Mouse (Mus musculus): ENCODE measurements around the gene 2310007B03Rik. TPM values are rescaled to one million over a fixed set of nuclear protein-coding genes. Genes with fewer than 3 reads are reported as not detected.
A peak's percentile ranks its signal among the peaks of the same experiment; 100 is the strongest.
"Not testable (repeated sequence)": the region's sequence is repeated elsewhere in the genome, so short reads cannot be mapped to it uniquely, and the experiment has no call there.

2310007B03Rik gene
- total RNA-seq (2021): not detected
- long read RNA-seq, experiment 1: 0 reads
- long read RNA-seq, experiment 2: 0 reads

DNA sequence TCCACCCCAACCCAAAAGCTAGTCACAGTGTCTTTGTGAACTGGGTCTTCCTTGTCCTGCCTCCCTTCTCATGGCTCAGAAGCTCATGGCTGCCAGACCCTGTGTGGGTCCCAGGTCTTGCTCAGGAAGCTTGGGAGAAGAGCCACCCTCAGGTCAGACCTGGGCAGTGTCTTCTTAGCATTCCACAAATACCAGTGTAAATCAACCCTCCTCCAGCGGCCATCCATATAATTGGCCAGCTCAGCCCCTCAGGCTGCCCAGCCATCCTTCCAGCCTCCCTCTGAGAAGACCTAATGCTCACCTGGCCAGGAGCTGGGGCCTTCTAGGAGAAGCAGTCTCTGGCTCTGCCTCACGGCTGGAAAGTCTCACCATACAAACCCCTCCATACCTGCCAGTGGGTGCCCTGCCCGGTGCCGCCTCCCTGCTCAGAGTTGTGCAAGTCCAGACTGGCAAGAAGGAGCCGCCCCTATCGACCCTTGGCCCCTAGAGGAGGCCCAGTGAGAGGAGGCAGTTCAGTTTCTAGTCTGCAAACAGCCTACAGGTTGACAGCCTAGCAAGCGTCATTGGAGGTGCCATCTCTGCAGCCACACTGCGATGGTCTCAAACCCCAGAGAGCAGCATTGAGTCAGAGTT lies at the start of gene 2310007B03Rik:
Gene 2310007B03Rik, minus strand, starts transcription at position 448 of the 633 bp plus-strand sequence.
- no peak within 1 kb of the TSS for H3K27ac ChIP-seq
- DNase-seq (ENCODE audit: low spot score in 2 of 2): no peak

DNA sequence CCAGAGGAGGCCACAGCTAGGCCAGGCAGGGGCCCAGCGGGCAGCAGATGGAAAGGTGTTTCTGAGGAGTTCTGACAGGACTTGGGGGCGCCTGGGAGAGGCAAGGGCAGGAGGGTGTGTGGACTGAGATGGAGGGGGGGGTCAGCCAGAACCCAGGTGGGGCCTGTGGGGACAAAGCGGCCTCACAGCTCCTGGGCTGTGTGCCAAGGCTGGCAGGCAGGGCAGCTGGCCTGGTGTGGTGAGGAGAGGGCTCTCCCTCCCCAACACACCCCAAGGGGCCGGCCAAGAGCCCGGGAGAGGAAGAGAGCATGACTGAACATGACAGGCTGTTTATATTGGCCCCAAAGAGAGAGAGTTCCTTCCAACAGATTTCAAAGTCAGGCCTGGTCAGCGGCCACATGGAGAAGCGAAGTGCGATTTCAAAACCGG lies 49.5 kb upstream of the 2310007B03Rik start:
- Histone ChIP-seq H3K27ac (peak overlapping the region; percentile 36; the same call in 1 of the 2 replicates), H3K4me3 (no peak overlapping the region)
- TF ChIP-seq CTCF (conservative IDR thresholded peaks at IDR 0.05): 0 out of 2 replicates have a peak, but pooled peaks have one; percentile 5
- DNase-seq (ENCODE audit: low spot score in 2 of 2): peak; percentile 46 to 53

More for the DNA sequence above, at the start of gene 2310007B03Rik:
- H3K4me3 ChIP-seq: no peak within 1 kb of the TSS
- TF ChIP-seq CTCF (conservative IDR thresholded peaks at IDR 0.05): no peak

DNA sequence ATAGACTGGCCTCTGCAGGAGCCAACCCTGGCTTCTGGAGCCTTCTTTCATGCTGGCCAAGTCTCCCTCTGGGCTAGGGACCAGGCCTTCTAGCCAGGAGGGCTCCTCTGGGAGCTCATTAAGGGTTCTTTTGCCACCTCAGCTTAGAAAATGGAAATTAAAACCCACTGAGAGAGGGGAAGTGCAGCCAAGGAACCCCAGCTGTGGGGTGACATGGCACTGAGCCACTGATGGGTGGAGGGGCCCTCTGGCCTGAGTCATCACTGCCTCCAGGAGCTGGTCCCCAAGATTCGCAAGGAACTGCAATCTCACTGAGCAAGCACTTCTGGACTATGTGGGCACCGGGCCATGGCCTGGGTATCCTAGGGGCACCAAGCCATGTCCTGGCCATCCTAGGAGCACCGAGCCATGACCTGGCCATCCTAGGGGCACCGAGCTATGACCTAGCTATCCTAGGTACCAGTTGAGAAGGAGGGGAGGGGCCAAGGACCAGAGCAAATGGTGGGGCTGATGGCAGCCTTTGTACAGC lies 46.9 kb upstream of the 2310007B03Rik start:
- peak; percentile 39 to 49 for DNase-seq (ENCODE audit: low spot score in 2 of 2)
- TF ChIP-seq CTCF (conservative IDR thresholded peaks at IDR 0.05): no peak
- no peak overlapping the region for H3K4me3 ChIP-seq
- H3K27ac ChIP-seq: no peak overlapping the region

DNA sequence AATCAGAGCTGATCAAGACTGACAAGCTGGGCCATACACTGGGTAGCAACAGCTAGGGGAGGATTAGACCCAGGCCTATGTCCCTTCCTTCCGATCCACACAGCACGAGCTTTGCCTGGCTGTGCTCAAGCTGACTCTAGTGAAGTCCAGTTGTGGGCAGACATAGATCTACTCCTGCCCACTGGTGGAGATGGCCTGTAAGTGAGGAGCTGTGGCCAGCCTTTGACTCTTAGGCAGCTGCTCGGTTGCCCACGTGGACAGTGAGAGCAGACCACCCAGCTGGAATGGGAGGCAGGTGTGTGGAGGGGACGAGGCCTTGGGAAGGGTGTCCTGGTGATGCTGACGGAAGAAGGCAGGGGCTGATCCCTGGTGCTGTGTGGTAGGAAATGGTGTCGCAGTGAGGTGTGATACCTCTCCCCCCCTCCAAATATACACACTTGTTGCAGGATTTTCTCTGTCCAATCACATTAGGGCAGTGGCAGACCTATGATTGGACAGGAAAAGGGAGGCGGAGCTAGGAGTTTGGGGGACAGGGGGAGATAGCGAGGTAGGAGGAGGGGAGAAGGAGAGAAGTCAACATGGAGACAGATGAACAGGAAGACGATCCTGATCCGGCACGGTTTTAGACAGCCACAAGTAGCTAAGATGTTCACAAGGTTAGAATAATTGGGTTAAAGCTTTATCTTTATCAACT lies 45.7 kb upstream of the 2310007B03Rik start:
- no peak for DNase-seq (ENCODE audit: low spot score in 2 of 2)
- Histone ChIP-seq H3K4me3 (no peak overlapping the region), H3K27ac (no peak overlapping the region)
- peak; percentile 49 for TF ChIP-seq CTCF (conservative IDR thresholded peaks at IDR 0.05)

DNA sequence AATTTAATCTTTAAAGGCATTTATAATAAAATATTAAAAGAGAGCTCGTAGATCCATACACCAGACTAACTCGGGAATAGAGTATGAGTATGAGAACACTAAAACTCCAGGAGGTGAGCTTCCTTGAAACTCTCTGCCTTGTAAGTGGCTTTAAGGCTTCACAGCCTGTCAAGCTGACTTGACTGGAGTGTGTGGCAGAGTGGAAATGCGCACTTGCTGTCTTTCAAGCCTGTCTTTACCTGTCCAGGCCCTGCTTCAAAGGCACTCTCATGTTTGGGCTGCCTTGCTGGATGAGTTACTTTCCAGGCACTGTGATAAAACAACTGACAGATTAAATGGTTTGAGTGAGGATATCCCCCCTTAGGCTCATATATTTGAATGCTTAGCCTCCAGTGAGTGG lies 37.2 kb upstream of the 2310007B03Rik start:
- DNase-seq (ENCODE audit: low spot score in 2 of 2): no peak
- Histone ChIP-seq H3K4me3 (no peak overlapping the region), H3K27ac (no peak overlapping the region)
- TF ChIP-seq CTCF (conservative IDR thresholded peaks at IDR 0.05): no peak

DNA sequence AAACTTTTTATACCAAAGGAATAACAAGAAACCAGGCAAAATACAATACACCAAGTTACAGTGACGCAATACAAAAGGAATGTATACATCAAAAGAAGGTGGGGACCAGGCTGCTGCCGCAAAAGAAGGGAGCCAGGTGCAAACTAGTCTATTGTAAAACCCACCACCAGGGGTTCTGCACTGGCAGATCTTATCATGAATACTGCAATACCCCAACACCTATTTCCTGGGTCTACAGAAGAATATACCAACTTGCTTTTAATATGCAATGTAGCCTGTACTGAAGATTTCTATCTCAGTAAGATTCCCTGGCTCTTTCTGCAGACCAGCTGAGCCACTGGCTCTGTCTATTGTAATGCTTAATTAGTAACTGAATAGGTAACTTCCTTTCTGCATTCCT lies 36.7 kb upstream of the 2310007B03Rik start:
- not testable (repeated sequence) for H3K27ac ChIP-seq; H3K4me3 ChIP-seq; DNase-seq (ENCODE audit: low spot score in 2 of 2)

DNA sequence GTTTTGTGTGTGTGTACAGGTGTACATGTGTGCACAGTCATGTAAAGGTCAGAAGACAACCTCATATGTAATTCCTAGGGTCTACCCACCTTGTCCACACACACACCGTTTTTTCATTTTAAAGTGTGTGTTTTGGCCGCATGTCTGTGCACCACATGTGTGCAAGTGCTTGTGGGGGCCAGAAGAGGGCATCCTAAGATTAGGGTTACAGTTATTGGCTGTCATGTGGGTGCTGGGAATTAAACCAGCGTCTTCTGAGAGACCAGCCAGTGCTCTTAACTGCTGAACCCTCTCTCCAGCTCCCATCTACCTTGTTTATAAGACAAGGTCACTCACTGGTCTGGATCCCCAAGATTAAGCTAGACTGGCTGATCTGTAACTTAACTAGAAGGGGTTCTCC lies 34.2 kb upstream of the 2310007B03Rik start:
- no peak overlapping the region for H3K4me3 ChIP-seq
- no peak for TF ChIP-seq CTCF (conservative IDR thresholded peaks at IDR 0.05)
- no peak overlapping the region for H3K27ac ChIP-seq
- DNase-seq (ENCODE audit: low spot score in 2 of 2): no peak

DNA sequence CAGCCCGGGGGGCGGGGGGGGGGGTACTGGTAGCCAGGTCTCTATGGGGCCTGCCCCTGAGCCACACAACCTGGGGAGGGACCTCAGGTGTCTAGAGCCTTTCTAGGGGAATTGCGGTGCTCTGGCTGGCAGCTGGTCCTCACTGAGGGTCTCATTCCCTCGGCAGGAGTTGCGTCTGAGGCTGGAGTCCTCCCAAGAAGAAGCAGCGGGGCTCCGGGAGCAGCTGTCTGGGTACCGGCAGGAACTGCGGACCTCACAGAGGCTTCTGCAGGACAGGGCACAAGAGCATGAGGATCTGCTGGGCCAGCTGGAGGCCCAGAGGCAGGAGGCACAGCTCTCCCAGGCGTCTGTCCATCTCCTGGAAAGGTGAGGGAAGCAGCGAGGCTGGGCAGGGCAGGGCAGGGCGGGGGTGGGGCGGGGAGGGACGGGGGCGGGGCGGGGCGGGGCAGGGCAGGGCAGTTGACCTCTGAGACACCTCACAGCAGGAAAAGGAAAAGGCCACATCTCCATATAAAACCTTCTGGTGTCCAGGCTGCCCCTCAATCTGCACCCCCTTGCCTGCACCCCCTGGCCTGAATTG lies 30.1 kb upstream of the 2310007B03Rik start:
- no peak overlapping the region for H3K27ac ChIP-seq
- H3K4me3 ChIP-seq: no peak overlapping the region
- no peak for TF ChIP-seq CTCF (conservative IDR thresholded peaks at IDR 0.05)
- DNase-seq (ENCODE audit: low spot score in 2 of 2): no peak

DNA sequence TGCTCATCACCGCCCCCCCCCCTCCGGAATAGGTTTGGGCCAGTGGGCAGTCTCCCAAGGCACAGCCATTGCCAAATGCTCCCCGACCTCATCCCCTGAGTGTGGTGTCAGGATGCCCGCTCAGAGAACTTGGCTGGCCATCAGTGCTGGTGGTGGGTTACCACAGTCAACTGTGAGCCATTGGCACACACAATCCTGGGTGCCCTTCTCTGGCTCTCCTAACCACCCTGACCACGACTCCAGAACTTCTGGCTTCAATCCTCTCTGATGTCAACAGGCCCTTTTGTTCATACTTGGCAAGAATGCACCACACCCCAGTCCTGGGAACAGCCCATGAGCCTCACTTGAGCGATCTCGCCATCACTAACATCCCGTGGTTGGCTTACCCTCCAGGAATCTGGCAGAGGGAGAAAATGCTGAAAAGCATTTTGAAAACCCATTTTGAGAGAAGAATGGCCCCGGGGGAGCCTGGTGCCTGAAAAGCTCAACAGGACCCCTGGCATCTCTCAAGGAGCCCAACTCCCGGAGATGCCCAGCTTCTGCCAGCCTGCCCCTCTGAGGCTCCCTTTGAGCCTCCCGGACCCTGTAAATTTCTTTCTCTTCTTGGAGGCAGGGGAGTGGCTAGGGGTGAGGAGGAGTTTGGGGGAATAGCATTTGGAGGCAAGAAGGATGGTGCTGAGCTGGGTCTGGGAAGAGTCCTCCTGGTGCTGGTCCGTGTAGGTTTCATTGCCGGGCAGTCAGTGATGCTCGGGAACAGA lies 23.5 kb upstream of the 2310007B03Rik start:
- no peak overlapping the region for H3K27ac ChIP-seq
- no peak overlapping the region for H3K4me3 ChIP-seq
- no peak for TF ChIP-seq CTCF (conservative IDR thresholded peaks at IDR 0.05)
- peak; percentile 20 to 62 for DNase-seq (ENCODE audit: low spot score in 2 of 2)

DNA sequence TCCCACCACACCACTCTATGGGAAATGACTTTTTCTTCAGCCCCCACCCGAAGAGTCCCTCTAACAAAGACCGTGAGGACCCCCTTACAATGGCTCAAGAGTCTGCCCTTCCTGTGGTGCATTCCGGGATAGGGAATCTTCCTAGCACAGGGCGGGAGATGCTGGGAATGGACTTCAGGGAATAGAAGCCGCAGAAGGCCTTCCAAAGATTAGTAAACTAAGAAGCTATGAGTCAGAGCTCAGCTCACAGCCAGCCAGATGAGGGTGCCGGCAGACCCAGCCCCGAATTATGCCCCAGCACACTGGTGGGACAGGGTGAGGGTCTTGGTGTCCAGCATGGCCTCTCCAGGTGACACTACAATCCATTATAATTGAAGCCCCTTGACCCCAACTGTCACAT lies 21.5 kb upstream of the 2310007B03Rik start:
- H3K27ac ChIP-seq: no peak overlapping the region
- H3K4me3 ChIP-seq: no peak overlapping the region
- no peak for DNase-seq (ENCODE audit: low spot score in 2 of 2)
- no peak for TF ChIP-seq CTCF (conservative IDR thresholded peaks at IDR 0.05)

DNA sequence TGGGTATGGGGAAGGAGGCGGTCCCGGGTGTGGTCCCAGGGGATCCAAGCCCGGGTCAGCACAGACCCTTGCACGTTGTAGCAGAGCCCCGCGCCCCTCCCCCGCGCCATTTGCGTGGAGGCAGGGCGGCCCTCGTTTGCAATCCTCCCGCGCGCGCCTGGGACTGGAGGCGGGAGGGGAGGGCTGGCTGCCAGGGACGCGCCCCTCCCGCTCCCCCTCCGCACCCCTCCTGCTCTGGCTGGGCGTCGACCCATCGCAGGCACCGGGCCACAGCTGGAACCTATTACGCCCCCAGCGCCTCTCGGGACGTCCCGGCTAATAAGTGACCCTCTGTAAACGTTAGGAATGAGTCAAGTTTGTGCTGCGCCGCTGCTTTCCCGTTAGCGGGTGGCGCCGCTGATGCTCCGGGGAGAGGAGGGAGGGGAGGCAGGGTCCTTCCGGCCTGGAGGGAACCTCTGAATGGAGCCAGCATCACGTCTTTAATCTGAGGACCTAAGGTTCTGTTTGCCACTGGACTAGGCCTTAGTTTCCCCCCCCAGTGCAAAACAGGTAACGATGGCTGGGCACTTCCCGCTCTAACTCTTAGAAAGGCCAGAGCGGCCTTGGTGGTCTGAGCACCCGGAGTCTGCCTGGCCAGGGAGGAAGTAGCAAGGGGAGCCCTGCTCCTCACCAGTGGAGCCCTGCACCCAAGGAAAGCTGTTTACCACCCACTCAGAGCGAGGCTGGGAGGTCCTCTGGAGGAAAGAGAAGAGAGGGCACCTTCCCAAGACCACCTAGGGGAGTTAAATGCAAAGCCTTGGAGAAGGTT lies 16.0 kb upstream of the 2310007B03Rik start:
- H3K27ac ChIP-seq: 0 out of 2 replicates have a peak overlapping the region, but pooled peaks have one; percentile 28

DNA sequence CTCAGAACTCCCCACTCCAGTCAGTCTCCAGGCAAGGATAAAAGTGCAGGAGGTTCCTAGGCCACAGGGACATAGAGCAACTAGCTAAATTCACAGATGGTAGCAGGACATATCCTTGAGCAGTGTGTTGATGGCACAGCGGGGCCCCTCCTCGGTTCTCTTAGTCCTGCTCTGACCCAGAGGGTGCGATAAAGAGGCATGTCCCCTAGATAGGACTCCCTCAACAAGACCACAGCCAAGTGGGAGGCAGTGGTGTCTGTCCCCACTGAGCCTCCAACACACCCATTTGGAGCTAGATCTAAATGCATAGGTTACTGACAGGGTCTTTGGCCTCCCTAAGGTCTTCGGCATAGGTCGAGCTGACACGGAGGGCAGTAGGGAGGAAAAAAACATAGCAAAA lies 15.1 kb upstream of the 2310007B03Rik start:
- TF ChIP-seq CTCF (conservative IDR thresholded peaks at IDR 0.05): no peak
- H3K4me3 ChIP-seq: no peak overlapping the region
- DNase-seq (ENCODE audit: low spot score in 2 of 2): no peak
- no peak overlapping the region for H3K27ac ChIP-seq

More for the DNA sequence above, 16.0 kb upstream of the 2310007B03Rik start:
- peak; percentile 42 to 55 for DNase-seq (ENCODE audit: low spot score in 2 of 2)
- no peak for TF ChIP-seq CTCF (conservative IDR thresholded peaks at IDR 0.05)
- peak overlapping the region; percentile 48 for H3K4me3 ChIP-seq
